In the genomic region with DNA sequence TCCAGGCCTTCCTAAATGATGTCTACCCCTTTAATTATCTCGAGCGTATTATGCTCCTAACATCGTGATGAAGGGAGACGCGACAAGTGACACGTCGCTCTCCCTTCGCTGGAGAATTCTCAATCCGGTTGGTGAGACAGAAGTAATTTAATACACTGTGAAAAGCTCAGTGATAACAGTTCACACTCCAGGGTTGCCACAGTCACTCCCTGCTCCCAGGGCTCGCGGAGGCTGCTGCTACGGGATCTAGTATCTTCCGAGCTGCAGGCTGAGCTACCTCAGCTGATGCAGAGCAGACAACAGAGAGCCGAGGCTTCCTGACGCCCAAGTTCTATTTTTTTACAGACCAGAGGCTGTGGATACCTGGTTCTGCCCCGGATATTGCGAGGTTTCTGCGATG, we compare ENCODE assay signal across 37 mouse cellular contexts. TPM values are rescaled to one million over a fixed set of nuclear protein-coding genes. Genes with fewer than 3 reads are reported as not detected.
A peak's percentile ranks its signal among the peaks of the same experiment; 100 is the strongest.
DNase-seq lines count a peak whose midpoint lies in the region; ATAC-seq and TF ChIP-seq lines count a peak whose summit lies in the region.
"Had no signal": no experiment of that assay in that cellular context is flagged by ENCODE, and none has a peak within 500 bp of the region (broad histone marks: within the 10 kb centered on the region; RNA-seq: fewer than 3 reads in every experiment).

No protein-coding gene starts in this region.

- WGBS in heart, embryonic 14.5 days, result 25% methylated on average over 18 of the region's 18 CpGs

- peak overlapping the region; percentile 52 for H3K4me2 ChIP-seq in heart, embryonic 14.5 days (ENCODE audit: low read length)
- H3K4me2 ChIP-seq: hindbrain, embryonic 15.5 days; kidney, embryonic 15.5 days; limb, embryonic 13.5 days; liver, embryonic 11.5 days; lung, embryonic 15.5 days; neural tube, embryonic 12.5 days had no signal

- H3K4me3 ChIP-seq in heart, embryonic 14.5 days (ENCODE audit: control insufficient read depth in 1 of 2, insufficient read depth in 1 of 2, low read depth in 1 of 2, low read length in 2 of 2), result peak overlapping the region; percentile 17 to 20
- H3K4me3 ChIP-seq in layer of hippocampus, adult 2 months, result peak overlapping the region; percentile 15; the same call in 1 of the 2 replicates
- H3K4me3 ChIP-seq: hindbrain, embryonic 15.5 days; kidney, embryonic 15.5 days; limb, embryonic 13.5 days; lung, embryonic 15.5 days; midbrain, embryonic 10.5 days; myocyte; neural tube, embryonic 12.5 days had no signal

- no peak overlapping the region for H3K9ac ChIP-seq in heart, embryonic 14.5 days (ENCODE audit: low read length)
- H3K9ac ChIP-seq: hindbrain, embryonic 15.5 days; kidney, embryonic 15.5 days; limb, embryonic 13.5 days; lung, embryonic 15.5 days; neural tube, embryonic 12.5 days had no signal

- ATAC-seq in heart, embryonic 14.5 days (ENCODE audit: insufficient number of reproducible peaks, insufficient read depth, low FRiP score, low read depth), result no peak
- ATAC-seq: midbrain, embryonic 16.5 days had no signal

- peak; percentile 85 for DNase-seq in heart, adult 11 months
- no peak for DNase-seq in heart, postnatal 4 days
- no peak for DNase-seq in heart, adult 18-20 months
- no peak for DNase-seq in layer of hippocampus, adult 2 months (ENCODE audit: low spot score in 2 of 2)
- no peak for DNase-seq in layer of hippocampus, postnatal 36 days
- no peak for DNase-seq in embryo, embryonic 10.5 days (ENCODE audit: low spot score)
- DNase-seq: adrenal gland, postnatal 25 days; B cell, adult 2 months; cerebellum, adult 2 months; cerebellum, postnatal 14 days; gastrocnemius, postnatal 25 days; kidney, adult 18-20 months; kidney, postnatal 25 days; thymus, adult 2 months; thymus, postnatal 4 days had no signal

- peaks cover 0 to 6% of the 10 kb centered on the region in 2 experiments; a peak in 1 of 4 replicates for H3K4me1 ChIP-seq in heart, embryonic 14.5 days (ENCODE audit: control insufficient read depth in 2 of 2, insufficient read depth in 2 of 2, low read length in 2 of 2)
- H3K4me1 ChIP-seq: hindbrain, embryonic 15.5 days; kidney, embryonic 15.5 days; limb, embryonic 13.5 days; lung, embryonic 15.5 days; midbrain, embryonic 10.5 days; neural tube, embryonic 12.5 days had no signal

- no peaks in the 10 kb centered on the region for H3K36me3 ChIP-seq in heart, embryonic 14.5 days (ENCODE audit: control insufficient read depth, insufficient read depth, low read length)
- H3K36me3 ChIP-seq: hindbrain, embryonic 15.5 days; kidney, embryonic 15.5 days; limb, embryonic 13.5 days; lung, embryonic 15.5 days; midbrain, embryonic 10.5 days; neural tube, embryonic 12.5 days had no signal

- no peak overlapping the region for H3K27ac ChIP-seq in heart, embryonic 14.5 days (replicated peaks in 1 of 2; ENCODE audit: control insufficient read depth in 1 of 2, insufficient read depth in 1 of 2, low read depth in 2 of 2, low read length in 2 of 2)
- no peak overlapping the region for H3K27ac ChIP-seq in layer of hippocampus, adult 2 months
- H3K27ac ChIP-seq: hindbrain, embryonic 15.5 days; kidney, embryonic 15.5 days; limb, embryonic 13.5 days; lung, embryonic 15.5 days; midbrain, embryonic 10.5 days; neural tube, embryonic 12.5 days had no signal

- TF ChIP-seq CTCF in layer of hippocampus, adult 2 months (conservative IDR thresholded peaks at IDR 0.05), result no peak

- H3K27me3 ChIP-seq in heart, embryonic 14.5 days (ENCODE audit: control insufficient read depth, insufficient read depth, low read length), result no peaks in the 10 kb centered on the region
- H3K27me3 ChIP-seq: hindbrain, embryonic 15.5 days; kidney, embryonic 15.5 days; limb, embryonic 13.5 days; lung, embryonic 15.5 days; neural tube, embryonic 12.5 days had no signal

- no peaks in the 10 kb centered on the region for H3K9me3 ChIP-seq in heart, embryonic 14.5 days (ENCODE audit: control insufficient read depth, low read length)
- H3K9me3 ChIP-seq: hindbrain, embryonic 15.5 days; kidney, embryonic 15.5 days; limb, embryonic 13.5 days; lung, embryonic 15.5 days; midbrain, embryonic 10.5 days; neural tube, embryonic 12.5 days had no signal

RNA-seq across cellular contexts. Expression of a gene that starts 0.9 kb away (rescaled TPM):
- total RNA-seq in heart, postnatal 4 days (2021), result not detected
- not detected in 2 replicates for polyA plus RNA-seq in heart, embryonic 14.5 days (2014; fragmentation: Nextera tagmentation; extraction: Ambion mirVana)
- not detected for total RNA-seq in heart, adult 18-20 months (2021)
- total RNA-seq in layer of hippocampus, adult 2 months (2021), result under 1 TPM; 0.32 to 0.54 TPM
- total RNA-seq in layer of hippocampus, postnatal 36 days (2021), result under 1 TPM; 0.40 to 0.48 TPM
- total RNA-seq: adrenal gland, adult 18-20 months; adrenal gland, postnatal 25 days; gastrocnemius, adult 18-20 months; gastrocnemius, postnatal 25 days; hematopoietic stem cell, adult 5-6 weeks; left cerebral cortex, postnatal 36 days; megakaryocyte progenitor cell, adult 5-6 weeks had no signal
- polyA plus RNA-seq: cerebellum, adult 2 months; embryonic facial prominence, embryonic 11.5 days; hindbrain, embryonic 15.5 days; intestine, embryonic 14.5 days; kidney, embryonic 15.5 days; limb, embryonic 13.5 days; liver, embryonic 11.5 days; liver, embryonic 16.5 days; lung, embryonic 15.5 days; midbrain, embryonic 10.5 days; neural tube, embryonic 12.5 days; thymus, adult 2 months had no signal

RNA-seq across cellular contexts. Expression of a gene that starts 40.5 kb away (rescaled TPM):
- total RNA-seq in heart, postnatal 4 days (2021), result not detected
- not detected in 2 replicates for polyA plus RNA-seq in heart, embryonic 14.5 days (2014; fragmentation: Nextera tagmentation; extraction: Ambion mirVana)
- total RNA-seq in heart, adult 18-20 months (2021), result not detected
- total RNA-seq in layer of hippocampus, adult 2 months (2021), result 100 to 1,000 TPM; 395 TPM
- 100 to 1,000 TPM; 375 to 451 TPM for total RNA-seq in layer of hippocampus, postnatal 36 days (2021)
- total RNA-seq: adrenal gland, adult 18-20 months; adrenal gland, postnatal 25 days; gastrocnemius, adult 18-20 months; gastrocnemius, postnatal 25 days; hematopoietic stem cell, adult 5-6 weeks; megakaryocyte progenitor cell, adult 5-6 weeks had no signal
- polyA plus RNA-seq: myocyte had no signal

RNA-seq across cellular contexts. Expression of a gene that starts 57.0 kb away (rescaled TPM):
- not detected for total RNA-seq in heart, postnatal 4 days (2021)
- polyA plus RNA-seq in heart, embryonic 14.5 days (2014; fragmentation: Nextera tagmentation; extraction: Ambion mirVana), result not detected in 2 replicates
- total RNA-seq in heart, adult 18-20 months (2021), result not detected
- total RNA-seq in layer of hippocampus, adult 2 months (2021), result not detected
- total RNA-seq in layer of hippocampus, postnatal 36 days (2021), result not detected
- total RNA-seq: adrenal gland, adult 18-20 months; adrenal gland, postnatal 25 days; gastrocnemius, adult 18-20 months; gastrocnemius, postnatal 25 days; hematopoietic stem cell, adult 5-6 weeks; layer of hippocampus, adult 18-20 months; layer of hippocampus, postnatal 14 days; left cerebral cortex, adult 8-10 months; left cerebral cortex, postnatal 36 days; megakaryocyte progenitor cell, adult 5-6 weeks had no signal
- polyA plus RNA-seq: cerebellum, adult 2 months; cortical plate, adult 2 months; embryonic facial prominence, embryonic 11.5 days; hindbrain, embryonic 15.5 days; intestine, embryonic 14.5 days; kidney, embryonic 15.5 days; limb, embryonic 13.5 days; liver, embryonic 11.5 days; liver, embryonic 16.5 days; lung, embryonic 15.5 days; midbrain, embryonic 10.5 days; midbrain, embryonic 16.5 days; myocyte; neural tube, embryonic 12.5 days; thymus, adult 2 months had no signal

RNA-seq across cellular contexts. Expression of a gene that starts 57.4 kb away (rescaled TPM):
- 1 to 10 TPM; 1.5 TPM for total RNA-seq in heart, postnatal 4 days (2021)
- 0.27 and 0.49 TPM in 2 replicates for polyA plus RNA-seq in heart, embryonic 14.5 days (2014; fragmentation: Nextera tagmentation; extraction: Ambion mirVana)
- total RNA-seq in heart, adult 18-20 months (2021), result 10 to 100 TPM; 21.2 to 24.4 TPM
- 10 to 100 TPM; 56.8 to 61.5 TPM for total RNA-seq in layer of hippocampus, adult 2 months (2021)
- 10 to 100 TPM; 55.3 to 66.4 TPM for total RNA-seq in layer of hippocampus, postnatal 36 days (2021)

Comparison
In these comparisons a context has a peak if more than half of its experiments do, and no peak if none do; other contexts are left out.
1. RNA of a gene that starts 40.5 kb away (total RNA-seq): 375 to 451 TPM in layer of hippocampus, postnatal 36 days and 395 TPM in layer of hippocampus, adult 2 months; not detected in heart, postnatal 4 days and not detected in heart, adult 18-20 months; every median in the first group is over 100 times any median in the second.